Mouse (Mus musculus): ENCODE measurements around the gene Vmn2r107.

Vmn2r107 gene

GRCm38 (mm10) chr17:20344942-20345341, at the start of gene Vmn2r107:
Vmn2r107 (plus strand) TSS chr17:20345242.
- DNase-seq: no peak

GRCm38 (mm10) chr17:20305790-20306189, 39.3 kb upstream of the Vmn2r107 start:
- no peak for DNase-seq

- no peak for DNase-seq
These were observed 54.1 kb downstream of the Vmn2r107 start for GRCm38 (mm10) chr17:20399105-20399504.

GRCm38 (mm10) chr17:20413846-20414245, 68.8 kb downstream of the Vmn2r107 start, which contains the start of gene Vmn1r224:
Vmn1r224 (plus strand) TSS chr17:20414146.
- no peak for DNase-seq

Measured in kidney, postnatal 4 days (tissue).